Mouse (Mus musculus): Measurements from ENCODE around the gene Nr1h2.

- TF ChIP-seq EP300 (optimal IDR thresholded peaks at IDR 0.05) (no peak), CTCF (IDR thresholded peaks at IDR 0.05; ENCODE audit: low read depth) (no peak)
Observed at GRCm38 (mm10) chr7:44523056-44523455, 30.7 kb downstream of the Nr1h2 start.
